Mouse (Mus musculus): ENCODE measurements around the gene Eml1. TPM values are rescaled to one million over a fixed set of nuclear protein-coding genes. Genes with fewer than 3 reads are reported as not detected.

The Eml1 gene
- polyA plus RNA-seq, 1 experiment: 45.2 TPM

GRCm38 (mm10) chr12:108374689-108375088 is 3.9 kb downstream of the Eml1 start:
- peaks cover 77% of the 10 kb centered on the region for H3K79me2 ChIP-seq (ENCODE audit: control insufficient read depth, insufficient read depth)
- TF ChIP-seq MAX (IDR thresholded peaks at IDR 0.05): no peak
- TF ChIP-seq USF1 (IDR thresholded peaks at IDR 0.05; ENCODE audit: low read depth): no peak
- TF ChIP-seq MYOD1 (IDR thresholded peaks at IDR 0.05; ENCODE audit: control insufficient read depth, insufficient read length, low read depth): no peak
- no peak for TF ChIP-seq CTCF (IDR thresholded peaks at IDR 0.05; ENCODE audit: control insufficient read depth, insufficient read depth, insufficient read length)
- TF ChIP-seq FOSL1 (IDR thresholded peaks at IDR 0.05; ENCODE audit: insufficient read depth, low read length, poor library complexity, severe bottlenecking): no peak
- TF ChIP-seq CEBPB (IDR thresholded peaks at IDR 0.05; ENCODE audit: low read depth): no peak
- TF ChIP-seq MYOG (IDR thresholded peaks at IDR 0.05; ENCODE audit: control insufficient read depth, extremely low read depth, insufficient read length): no peak
- H3K36me3 ChIP-seq (ENCODE audit: control insufficient read depth, insufficient read depth): peaks cover 12% of the 10 kb centered on the region
- H3K27me3 ChIP-seq (ENCODE audit: control insufficient read depth, insufficient read depth, insufficient read length): no peaks in the 10 kb centered on the region
- no peak overlapping the region for H3ac ChIP-seq (ENCODE audit: control insufficient read depth, insufficient read length, low read depth)
- H3K79me3 ChIP-seq (ENCODE audit: low read depth): peaks cover 15% of the 10 kb centered on the region
- H3K4me3 ChIP-seq (ENCODE audit: insufficient read depth, poor library complexity, severe bottlenecking): no peak overlapping the region

GRCm38 (mm10) chr12:108378379-108379133 is 7.8 kb downstream of the Eml1 start:
- TF ChIP-seq FOSL1 (IDR thresholded peaks at IDR 0.05; ENCODE audit: insufficient read depth, low read length, poor library complexity, severe bottlenecking) (no peak), MAX (IDR thresholded peaks at IDR 0.05) (no peak), USF1 (IDR thresholded peaks at IDR 0.05; ENCODE audit: low read depth) (no peak), MYOD1 (IDR thresholded peaks at IDR 0.05; ENCODE audit: control insufficient read depth, insufficient read length, low read depth) (no peak), MYOG (IDR thresholded peaks at IDR 0.05; ENCODE audit: control insufficient read depth, extremely low read depth, insufficient read length) (no peak), CEBPB (IDR thresholded peaks at IDR 0.05; ENCODE audit: low read depth) (no peak), CTCF (IDR thresholded peaks at IDR 0.05; ENCODE audit: control insufficient read depth, insufficient read depth, insufficient read length) (no peak)

GRCm38 (mm10) chr12:108386476-108387232 is 15.9 kb downstream of the Eml1 start:
- Histone ChIP-seq H3K27me3 (ENCODE audit: control insufficient read depth, insufficient read depth, insufficient read length) (no peaks in the 10 kb centered on the region), H3K36me3 (ENCODE audit: control insufficient read depth, insufficient read depth) (peaks cover 13% of the 10 kb centered on the region), H3K79me2 (ENCODE audit: control insufficient read depth, insufficient read depth) (peaks cover 25% of the 10 kb centered on the region), H3ac (ENCODE audit: control insufficient read depth, insufficient read length, low read depth) (no peak overlapping the region), H3K79me3 (ENCODE audit: low read depth) (peaks cover 6% of the 10 kb centered on the region), H3K4me3 (ENCODE audit: insufficient read depth, poor library complexity, severe bottlenecking) (no peak overlapping the region)
- TF ChIP-seq MYOD1 (IDR thresholded peaks at IDR 0.05; ENCODE audit: control insufficient read depth, insufficient read length, low read depth) (no peak), CEBPB (IDR thresholded peaks at IDR 0.05; ENCODE audit: low read depth) (no peak), USF1 (IDR thresholded peaks at IDR 0.05; ENCODE audit: low read depth) (no peak), FOSL1 (IDR thresholded peaks at IDR 0.05; ENCODE audit: insufficient read depth, low read length, poor library complexity, severe bottlenecking) (no peak), MYOG (IDR thresholded peaks at IDR 0.05; ENCODE audit: control insufficient read depth, extremely low read depth, insufficient read length) (no peak), CTCF (IDR thresholded peaks at IDR 0.05; ENCODE audit: control insufficient read depth, insufficient read depth, insufficient read length) (no peak), MAX (IDR thresholded peaks at IDR 0.05) (no peak)

More at GRCm38 (mm10) chr12:108378379-108379133, 7.8 kb downstream of the Eml1 start:
- Histone ChIP-seq H3ac (ENCODE audit: control insufficient read depth, insufficient read length, low read depth) (no peak overlapping the region), H3K79me2 (ENCODE audit: control insufficient read depth, insufficient read depth) (peaks cover 84% of the 10 kb centered on the region), H3K79me3 (ENCODE audit: low read depth) (peaks cover 18% of the 10 kb centered on the region), H3K4me3 (ENCODE audit: insufficient read depth, poor library complexity, severe bottlenecking) (no peak overlapping the region), H3K27me3 (ENCODE audit: control insufficient read depth, insufficient read depth, insufficient read length) (no peaks in the 10 kb centered on the region), H3K36me3 (ENCODE audit: control insufficient read depth, insufficient read depth) (peaks cover 12% of the 10 kb centered on the region)

GRCm38 (mm10) chr12:108389718-108390117 is 19.0 kb downstream of the Eml1 start:
- Histone ChIP-seq H3K36me3 (ENCODE audit: control insufficient read depth, insufficient read depth) (peaks cover 9% of the 10 kb centered on the region), H3K4me3 (ENCODE audit: insufficient read depth, poor library complexity, severe bottlenecking) (no peak overlapping the region), H3K27me3 (ENCODE audit: control insufficient read depth, insufficient read depth, insufficient read length) (no peaks in the 10 kb centered on the region), H3K79me3 (ENCODE audit: low read depth) (no peaks in the 10 kb centered on the region), H3K79me2 (ENCODE audit: control insufficient read depth, insufficient read depth) (peaks cover 9% of the 10 kb centered on the region), H3ac (ENCODE audit: control insufficient read depth, insufficient read length, low read depth) (no peak overlapping the region)
- no peak for TF ChIP-seq MYOD1 (IDR thresholded peaks at IDR 0.05; ENCODE audit: control insufficient read depth, insufficient read length, low read depth)
- no peak for TF ChIP-seq USF1 (IDR thresholded peaks at IDR 0.05; ENCODE audit: low read depth)
- no peak for TF ChIP-seq FOSL1 (IDR thresholded peaks at IDR 0.05; ENCODE audit: insufficient read depth, low read length, poor library complexity, severe bottlenecking)
- no peak for TF ChIP-seq CTCF (IDR thresholded peaks at IDR 0.05; ENCODE audit: control insufficient read depth, insufficient read depth, insufficient read length)
- no peak for TF ChIP-seq CEBPB (IDR thresholded peaks at IDR 0.05; ENCODE audit: low read depth)
- TF ChIP-seq MAX (IDR thresholded peaks at IDR 0.05): no peak
- TF ChIP-seq MYOG (IDR thresholded peaks at IDR 0.05; ENCODE audit: control insufficient read depth, extremely low read depth, insufficient read length): no peak

GRCm38 (mm10) chr12:108392254-108393044 is 21.7 kb downstream of the Eml1 start:
- H3K79me2 ChIP-seq (ENCODE audit: control insufficient read depth, insufficient read depth): peaks cover 7% of the 10 kb centered on the region

More at GRCm38 (mm10) chr12:108392254-108393044, 21.7 kb downstream of the Eml1 start:
- Histone ChIP-seq H3K4me3 (ENCODE audit: insufficient read depth, poor library complexity, severe bottlenecking) (no peak overlapping the region), H3K27me3 (ENCODE audit: control insufficient read depth, insufficient read depth, insufficient read length) (no peaks in the 10 kb centered on the region), H3K36me3 (ENCODE audit: control insufficient read depth, insufficient read depth) (no peaks in the 10 kb centered on the region), H3ac (ENCODE audit: control insufficient read depth, insufficient read length, low read depth) (peak overlapping the region; percentile 51), H3K79me3 (ENCODE audit: low read depth) (peaks cover 4% of the 10 kb centered on the region)
- peak; percentile 59 for TF ChIP-seq MYOD1 (IDR thresholded peaks at IDR 0.05; ENCODE audit: control insufficient read depth, insufficient read length, low read depth)
- TF ChIP-seq USF1 (IDR thresholded peaks at IDR 0.05; ENCODE audit: low read depth): no peak
- no peak for TF ChIP-seq MYOG (IDR thresholded peaks at IDR 0.05; ENCODE audit: control insufficient read depth, extremely low read depth, insufficient read length)
- peak; percentile 81 for TF ChIP-seq FOSL1 (IDR thresholded peaks at IDR 0.05; ENCODE audit: insufficient read depth, low read length, poor library complexity, severe bottlenecking)
- no peak for TF ChIP-seq MAX (IDR thresholded peaks at IDR 0.05)
- no peak for TF ChIP-seq CEBPB (IDR thresholded peaks at IDR 0.05; ENCODE audit: low read depth)
- TF ChIP-seq CTCF (IDR thresholded peaks at IDR 0.05; ENCODE audit: control insufficient read depth, insufficient read depth, insufficient read length): no peak
